Mouse (Mus musculus) spleen, postnatal 14 days (tissue): ENCODE measurements around the gene Kirrel3.

Source experiments
- DNase-seq, 2 experiments: peaks; one replicate each; pipeline ENCODE4 v3.0.0; 2021 to 2022; ENCODE audit warnings: low spot score in 2 of 2

Kirrel3 gene

DNA sequence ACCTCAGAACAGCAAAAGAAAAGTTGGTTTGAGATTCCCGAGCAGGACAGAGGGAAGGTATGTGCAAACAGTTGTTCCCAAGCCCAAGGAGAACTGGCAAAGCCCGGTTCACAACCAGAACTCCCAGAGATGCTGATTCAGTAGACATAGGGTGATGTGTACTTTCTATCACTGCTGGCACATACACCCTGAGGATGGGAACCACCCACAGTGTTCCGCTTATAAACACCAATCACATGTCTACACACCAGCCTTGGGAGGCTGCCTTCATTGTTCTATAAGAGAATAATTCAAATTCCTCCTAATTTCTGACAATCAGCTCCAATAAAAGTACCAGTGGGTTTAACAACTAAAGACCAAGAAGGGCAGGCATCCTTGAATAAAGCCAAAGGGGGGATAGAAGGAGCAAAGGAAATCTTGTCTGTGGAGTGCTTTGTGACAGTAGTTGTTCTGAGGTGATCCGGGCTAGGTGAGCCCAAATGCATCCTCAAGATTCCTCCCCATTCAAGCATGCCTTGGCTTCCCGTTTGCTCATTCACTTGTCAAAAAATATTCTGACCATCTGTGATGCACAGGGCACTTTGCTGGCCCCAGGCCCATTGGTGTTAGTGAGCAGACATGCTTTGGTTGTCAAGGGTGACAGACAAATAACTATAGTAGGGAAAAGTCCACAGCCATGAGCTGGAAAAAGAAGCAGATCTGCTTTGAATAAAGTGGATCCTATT is 266.5 kb downstream of the Kirrel3 start:
- no peak for DNase-seq

GRCm38 (mm10) chr9:34752801-34753170 is 267.1 kb downstream of the Kirrel3 start:
- DNase-seq = peak in 1 of 2 experiments; percentile 26

DNA sequence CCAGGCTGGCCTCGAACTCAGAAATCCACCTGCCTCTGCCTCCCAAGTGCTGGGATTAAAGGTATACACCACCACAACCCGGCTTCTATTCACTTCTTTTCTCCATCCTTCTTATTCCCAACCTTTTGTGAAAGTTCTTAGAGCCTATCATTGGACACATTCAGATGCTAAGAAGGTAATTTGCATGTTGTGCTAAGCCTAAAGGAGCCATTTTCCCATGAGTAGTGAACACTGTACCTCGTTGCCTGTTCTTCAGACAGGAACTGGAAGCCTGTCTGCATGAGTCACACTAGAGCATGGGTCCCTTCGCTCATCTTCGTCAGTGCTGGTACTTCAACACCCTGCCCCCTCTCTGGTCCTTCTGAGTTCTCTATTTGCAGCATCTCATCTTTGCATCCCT is 268.2 kb downstream of the Kirrel3 start:
- no peak for DNase-seq

DNA sequence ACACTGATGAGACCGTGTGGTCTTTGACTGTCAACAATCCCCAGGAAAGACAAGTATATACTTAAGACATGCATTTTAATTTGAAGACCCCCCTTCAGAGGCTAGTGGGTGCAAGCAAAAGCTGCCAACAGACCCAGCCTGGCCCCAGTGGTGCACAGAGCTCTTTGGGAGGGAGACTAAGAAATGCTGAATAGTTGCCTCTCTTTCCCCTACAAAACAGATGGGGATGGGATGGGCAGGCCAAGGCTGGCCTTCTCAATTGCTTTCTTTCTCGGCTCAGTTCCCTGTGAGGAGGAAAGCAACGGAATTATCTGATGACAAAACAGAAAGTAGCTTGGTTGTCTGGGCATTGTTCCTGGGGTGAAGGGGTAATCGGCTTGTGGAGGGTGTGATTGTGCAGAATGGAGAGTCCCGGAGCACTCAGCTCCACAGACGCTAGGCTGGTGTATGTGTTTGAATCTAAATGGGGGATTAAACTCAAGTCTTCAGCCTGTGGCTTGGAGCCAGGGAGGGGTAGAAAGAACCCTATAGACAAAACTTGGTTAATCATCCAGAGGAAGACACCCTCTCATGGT is 268.9 kb downstream of the Kirrel3 start:
- DNase-seq = no peak

DNA sequence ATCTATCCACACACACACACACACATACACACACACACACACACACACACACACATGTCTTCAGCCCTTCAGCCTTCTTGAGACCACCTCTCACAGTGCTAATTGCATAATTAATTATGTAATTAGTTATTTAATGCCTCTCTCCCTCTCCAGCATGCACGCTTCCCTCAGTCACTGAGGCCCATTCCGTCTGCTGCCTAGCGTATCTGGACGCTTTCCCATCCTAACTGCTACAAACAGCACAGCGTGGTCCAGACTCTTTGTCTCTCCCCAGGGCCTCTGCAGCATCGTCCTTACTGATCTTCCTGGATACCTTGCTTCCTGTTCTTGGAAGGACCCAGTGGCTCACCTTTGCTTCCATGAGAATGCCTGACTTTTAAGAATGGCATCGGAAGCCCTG is 270.4 kb downstream of the Kirrel3 start:
- DNase-seq = no peak

DNA sequence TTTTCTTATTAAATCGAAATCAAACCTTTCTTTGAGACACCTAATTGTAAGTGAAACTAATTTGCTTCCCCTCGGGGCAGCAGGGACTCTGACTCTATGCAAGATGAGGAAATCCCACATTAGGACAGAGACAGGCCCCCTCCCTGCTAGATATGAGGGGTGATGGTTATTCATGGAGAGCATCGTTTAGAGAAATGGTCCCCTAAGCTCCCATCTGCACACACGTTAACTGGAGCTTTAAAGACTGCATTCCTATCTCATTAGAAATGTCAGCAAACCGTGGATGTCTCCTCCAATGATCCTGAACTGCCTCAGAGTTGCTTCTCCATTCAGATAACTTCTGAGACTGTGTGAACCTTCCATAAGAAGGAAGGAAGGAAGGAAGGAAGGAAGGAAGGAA is 273.2 kb downstream of the Kirrel3 start:
- DNase-seq = no peak

GRCm38 (mm10) chr9:34760521-34760920 is 274.8 kb downstream of the Kirrel3 start:
- DNase-seq = no peak

GRCm38 (mm10) chr9:34766792-34767623 is 281.3 kb downstream of the Kirrel3 start:
- DNase-seq = no peak

GRCm38 (mm10) chr9:34768961-34769360 is 283.3 kb downstream of the Kirrel3 start:
- DNase-seq = no peak

DNA sequence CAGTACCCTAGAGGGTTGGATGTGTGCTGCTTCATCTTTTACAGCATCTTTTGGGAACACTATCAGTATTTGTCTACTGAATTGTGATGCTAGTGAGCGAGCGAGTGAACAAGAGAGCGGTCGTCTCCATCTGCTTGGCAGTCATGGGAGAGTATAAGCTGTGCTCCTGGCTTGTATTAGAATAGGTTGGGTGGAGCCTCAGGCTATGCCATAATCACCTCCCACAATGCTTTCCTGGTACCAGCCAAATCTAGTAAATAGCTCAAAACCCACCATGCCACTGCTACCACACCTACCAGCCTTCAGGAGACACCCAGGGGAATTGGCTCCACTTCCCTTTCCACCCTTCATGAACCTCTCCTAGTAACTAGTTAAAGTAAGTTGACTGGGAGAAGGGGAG is 285.3 kb downstream of the Kirrel3 start:
- DNase-seq = no peak

- no peak for DNase-seq
Observed at GRCm38 (mm10) chr9:34771401-34771800, 285.7 kb downstream of the Kirrel3 start.

DNA sequence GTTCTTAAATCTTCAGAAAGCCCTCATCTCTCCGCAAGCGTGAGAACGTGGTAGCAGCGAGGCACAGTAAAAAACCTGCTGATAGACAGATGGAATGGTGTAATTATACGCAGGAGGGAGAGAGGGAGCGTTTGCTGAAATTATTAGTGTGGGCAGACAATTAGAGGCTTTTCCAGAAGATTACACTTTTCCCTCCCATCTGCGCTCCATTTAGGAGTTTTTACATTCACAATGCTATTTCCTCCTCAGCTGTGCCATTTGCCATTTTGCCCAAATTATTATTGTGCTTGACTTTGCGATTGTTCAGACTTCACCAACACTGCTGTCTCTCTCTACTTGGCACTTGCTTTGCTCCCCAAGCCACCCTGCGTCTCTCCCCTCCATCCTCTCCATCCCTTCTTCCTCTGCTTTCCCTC is 286.3 kb downstream of the Kirrel3 start:
- no peak for DNase-seq

DNA sequence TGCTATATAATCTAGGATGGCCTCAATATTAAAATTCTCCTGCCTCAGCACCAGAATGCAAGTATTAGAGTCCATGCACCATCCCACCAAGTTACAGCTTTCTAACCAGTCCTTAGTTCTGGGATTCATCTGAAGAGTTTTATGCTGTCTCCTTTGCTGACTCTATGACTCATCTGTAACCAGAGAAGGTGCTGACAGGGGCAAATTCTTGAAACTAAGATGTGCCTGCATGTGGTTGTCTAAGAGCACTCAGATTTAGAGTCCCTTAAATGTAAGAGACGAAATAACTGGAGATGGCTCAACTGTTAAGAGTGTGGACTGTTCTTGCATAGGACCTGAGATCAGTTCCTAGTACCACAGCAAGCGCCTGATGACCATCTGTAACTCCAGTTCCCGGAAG is 295.7 kb downstream of the Kirrel3 start:
- DNase-seq = no peak

DNA sequence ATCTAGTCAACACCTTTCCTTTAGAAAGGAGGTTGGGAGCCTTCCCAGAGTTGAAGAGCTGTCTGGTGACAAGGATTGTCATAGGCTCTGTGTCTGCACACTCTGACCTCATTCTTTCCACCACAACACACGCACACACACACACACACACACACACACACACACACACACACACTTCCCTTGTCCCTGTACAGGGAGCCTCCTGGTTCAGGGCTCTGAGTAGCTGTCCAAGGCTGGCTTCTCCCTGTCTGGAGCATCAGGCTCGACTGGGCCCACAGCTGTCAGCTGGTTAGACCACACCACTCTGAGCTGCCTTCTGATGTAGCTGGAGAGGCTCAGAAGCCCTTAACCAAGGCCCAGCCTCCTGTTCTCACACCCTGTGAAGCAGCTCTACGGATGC is 302.2 kb downstream of the Kirrel3 start:
- DNase-seq = no peak

GRCm38 (mm10) chr9:34795226-34795625 is 309.5 kb downstream of the Kirrel3 start:
- no peak for DNase-seq

DNA sequence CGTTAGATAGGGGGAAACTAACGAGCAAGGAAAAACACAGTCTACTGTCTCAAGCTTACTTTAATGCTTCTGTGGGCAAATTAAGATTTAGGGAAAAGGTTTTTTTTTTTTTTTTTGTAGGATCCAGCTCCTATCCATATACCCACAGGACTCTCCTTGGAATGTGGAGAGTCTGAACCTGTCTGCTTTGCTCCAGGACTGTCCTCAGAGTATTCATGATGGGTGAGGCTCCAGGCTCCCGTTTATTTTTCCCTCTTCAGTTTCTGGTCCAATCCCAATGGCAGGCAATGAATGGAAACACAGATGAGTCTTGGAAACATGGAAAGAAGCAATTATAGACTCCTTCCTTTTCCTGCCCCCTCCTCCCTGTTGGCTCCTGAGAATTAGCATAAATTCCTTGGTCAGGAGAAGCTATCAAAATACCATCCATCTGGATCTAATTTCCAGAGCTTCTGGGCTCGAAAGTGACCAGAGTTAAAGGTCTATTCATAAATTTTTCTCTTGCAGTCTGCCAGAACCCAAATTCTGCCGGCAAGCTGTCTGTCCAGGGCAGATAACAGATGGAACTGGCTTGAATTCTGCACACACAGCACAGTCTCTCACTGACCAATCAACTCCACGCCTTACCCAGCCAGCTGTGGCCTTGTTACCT is 312.1 kb downstream of the Kirrel3 start:
- no peak for DNase-seq

- DNase-seq = no peak
Observed at GRCm38 (mm10) chr9:34801662-34802061, 316.0 kb downstream of the Kirrel3 start.

GRCm38 (mm10) chr9:34806854-34807253 is 321.2 kb downstream of the Kirrel3 start:
- no peak for DNase-seq

DNA sequence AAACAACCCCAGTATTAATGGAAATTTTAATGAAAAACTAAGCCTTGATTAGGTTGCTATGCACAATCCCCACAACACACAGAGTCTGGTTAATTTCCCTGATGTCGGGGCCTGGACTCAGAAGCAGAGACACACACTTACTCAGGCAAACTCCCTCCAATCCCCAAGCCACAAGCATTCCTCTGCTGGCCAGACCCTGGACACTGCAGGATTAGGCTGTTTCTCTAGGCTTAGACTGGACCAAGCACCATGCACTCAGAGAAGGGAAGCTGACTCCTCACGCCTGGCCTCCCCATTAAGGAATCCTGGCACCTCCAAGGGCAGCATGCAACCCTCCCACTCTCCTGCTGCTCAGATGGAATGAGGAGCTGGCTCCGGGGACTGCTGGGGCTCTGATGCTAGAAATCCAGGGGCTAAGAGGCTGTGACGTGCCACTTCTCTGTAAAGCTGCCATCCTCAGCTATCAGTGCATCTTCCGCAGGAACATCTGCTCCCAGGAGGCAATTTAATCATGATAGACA is 324.4 kb downstream of the Kirrel3 start:
- DNase-seq = no peak

DNA sequence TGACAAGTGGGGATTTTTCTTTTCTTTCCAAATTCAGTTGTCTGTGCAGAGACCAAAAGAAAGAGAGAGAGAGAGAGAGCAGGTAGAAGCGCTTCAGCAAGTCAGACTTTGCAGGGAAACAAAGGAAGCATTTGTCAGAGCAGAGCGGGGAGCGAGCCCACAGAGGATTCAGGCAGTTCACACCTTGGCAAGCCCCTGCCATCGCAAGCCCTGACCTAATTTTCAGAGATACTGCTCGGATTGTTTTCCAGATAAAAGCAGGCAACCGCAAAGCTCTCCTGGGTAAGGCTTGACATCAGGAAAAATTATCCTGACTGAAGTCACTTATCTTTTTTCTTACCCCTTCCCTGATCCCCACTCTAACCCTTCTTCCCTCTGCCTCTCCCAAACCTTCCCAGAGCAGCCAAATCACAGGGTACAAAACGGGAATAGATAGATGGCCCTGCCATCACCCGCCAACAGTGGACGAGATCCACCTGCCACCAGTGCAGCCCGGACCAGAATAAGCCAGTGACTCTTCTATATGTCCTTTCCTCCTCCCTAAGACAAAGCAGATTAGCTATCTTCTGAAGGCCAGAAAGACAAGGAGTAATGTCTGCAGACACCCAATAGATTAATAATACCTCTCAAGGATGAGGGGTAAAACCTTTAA is 332.8 kb downstream of the Kirrel3 start:
- no peak for DNase-seq

GRCm38 (mm10) chr9:34824358-34825088 is 338.8 kb downstream of the Kirrel3 start:
- no peak for DNase-seq
